Mouse (Mus musculus) forebrain, embryonic 14.5 days (tissue): Measurements from ENCODE around the gene Trp73. TPM values are rescaled to one million over a fixed set of nuclear protein-coding genes. Genes with fewer than 3 reads are reported as not detected.

Source experiments
- ATAC-seq: fragments of 200-750 bp; cut with Nextera tagmentation; 2 replicates; pipeline ENCODE4 v1.8.0; 2017; ENCODE audit warnings: mild to moderate bottlenecking, moderate library complexity
- DNase-seq: peaks from one replicate; pipeline ENCODE4 v3.0.0-alpha.2; 2015; ENCODE audit warnings: low spot score
- H3K27ac ChIP-seq: fragments of 300-500 bp; sonication (generic); 2 replicates; pipeline ENCODE4 v1.5.1; 2014; ENCODE audit warnings: low read depth, mild to moderate bottlenecking, control low read depth, low read length, moderate library complexity
- H3K27me3 ChIP-seq: fragments of 300-500 bp; sonication (generic); replicated peaks from 2 replicates; pipeline ENCODE4 v1.6.1; 2014; ENCODE audit warnings: low read length, control low read depth, mixed read lengths; ENCODE audit not compliant: control insufficient read depth, insufficient read depth
- H3K36me3 ChIP-seq: fragments of 300-500 bp; sonication (generic); 2 replicates; pipeline ENCODE4 v1.6.1; 2014; ENCODE audit warnings: low read length, control low read depth; ENCODE audit not compliant: control insufficient read depth, insufficient read depth
- H3K4me1 ChIP-seq: fragments of 300-500 bp; sonication (generic); 2 replicates; pipeline ENCODE4 v1.6.1; 2014; ENCODE audit warnings: antibody characterized with exemption, low read length, control low read depth; ENCODE audit not compliant: control insufficient read depth, insufficient read depth
- H3K4me2 ChIP-seq: fragments of 300-500 bp; sonication (generic); 2 replicates; pipeline ENCODE4 v1.6.1; 2014; ENCODE audit warnings: mild to moderate bottlenecking, control low read depth, low read length
- H3K4me3 ChIP-seq: fragments of 300-500 bp; sonication (generic); 2 replicates; pipeline ENCODE4 v1.5.1; 2014; ENCODE audit warnings: low read depth, low read length, control low read depth
- H3K9ac ChIP-seq: fragments of 300-500 bp; sonication (generic); 2 replicates; pipeline ENCODE4 v1.6.1; 2014; ENCODE audit warnings: mild to moderate bottlenecking, low read length, control low read depth, moderate library complexity
- H3K9me3 ChIP-seq: fragments of 300-500 bp; sonication (generic); replicated peaks from 2 replicates; pipeline ENCODE4 v1.6.1; 2016; ENCODE audit warnings: low read length, control low read depth, mixed read lengths; ENCODE audit not compliant: control insufficient read depth
- WGBS: fragments of 180-500 bp; shearing (Covaris S2); extraction: QIAGEN DNeasy Blood & Tissue Kit; methylation state at CpG from one replicate; pipeline ENCODE4 v1.1.7; 2014; 5-methylcytosine and 5-hydroxymethylcytosine counted together
- polyA plus RNA-seq: library from polyadenylated mRNA; unstranded; fragments of >200 nt; fragmentation: Nextera tagmentation; extraction: Ambion mirVana; gene quantifications from 2 replicates; pipeline ENCODE4 v1.2.1, GENCODE M21; 2014

Gene Trp73
- polyA plus RNA-seq, 1 experiment from 2014 or later = 4.6 TPM

DNA sequence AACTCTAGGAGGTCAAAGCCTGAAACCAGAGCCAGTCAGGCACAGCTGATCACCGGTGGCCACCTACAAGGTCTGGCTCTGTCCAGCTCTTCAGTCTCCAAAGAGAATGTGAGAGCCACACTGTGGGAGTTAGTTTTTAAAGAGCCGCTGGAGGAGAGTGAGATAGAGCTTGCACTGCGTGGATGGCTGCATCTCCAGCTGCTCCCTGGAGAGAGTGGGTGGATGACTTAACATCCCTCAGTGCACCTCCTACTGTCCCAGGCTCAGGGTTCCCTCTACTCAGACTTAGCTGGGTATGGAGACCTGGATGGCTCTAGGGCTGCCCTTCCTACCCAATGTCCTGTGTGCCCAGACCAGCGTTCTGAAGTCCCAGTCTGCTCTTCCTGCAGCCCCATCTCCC, 59.8 kb downstream of the Trp73 start:
- ATAC-seq (no peak), DNase-seq (no peak)
- 55% methylated on average over 4 of the region's 4 CpGs for WGBS
- Histone ChIP-seq H3K36me3 (no peaks in the 10 kb centered on the region), H3K4me3 (no peak overlapping the region), H3K9ac (no peak overlapping the region), H3K27ac (no peak overlapping the region), H3K4me2 (no peak overlapping the region), H3K4me1 (no peaks in the 10 kb centered on the region), H3K9me3 (no peaks in the 10 kb centered on the region), H3K27me3 (peaks cover 28% of the 10 kb centered on the region)

DNA sequence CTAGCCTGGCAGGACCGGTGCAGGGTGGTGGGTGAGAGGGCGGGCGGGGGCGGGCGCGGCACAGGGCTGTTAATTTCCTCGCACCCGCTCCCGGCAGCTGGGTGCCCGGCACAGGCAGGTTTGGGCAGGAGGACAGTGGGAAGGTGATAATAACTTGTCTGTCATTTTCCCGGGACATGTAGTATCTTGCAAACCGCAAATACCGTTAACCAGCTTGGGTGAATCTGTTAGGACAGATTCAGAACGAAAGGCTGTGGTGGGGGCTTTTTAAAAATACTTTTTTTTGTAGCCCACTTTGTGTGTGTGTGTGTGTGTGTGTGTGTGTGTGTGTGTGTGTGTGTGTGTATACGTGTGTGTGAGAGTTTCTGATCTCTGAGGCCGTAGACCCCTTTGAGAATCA, 68.1 kb downstream of the Trp73 start:
- Histone ChIP-seq H3K4me2 (0 out of 2 replicates have a peak overlapping the region, but pooled peaks have one; percentile 29), H3K9me3 (no peaks in the 10 kb centered on the region), H3K27ac (no peak overlapping the region), H3K4me3 (no peak overlapping the region), H3K4me1 (no peaks in the 10 kb centered on the region), H3K9ac (no peak overlapping the region), H3K36me3 (no peaks in the 10 kb centered on the region), H3K27me3 (peaks cover 21% of the 10 kb centered on the region; the same call in 1 of the 2 replicates)
- DNase-seq = peak; percentile 7
- WGBS = 18% methylated on average over 16 of the region's 16 CpGs
- ATAC-seq = no peak

DNA sequence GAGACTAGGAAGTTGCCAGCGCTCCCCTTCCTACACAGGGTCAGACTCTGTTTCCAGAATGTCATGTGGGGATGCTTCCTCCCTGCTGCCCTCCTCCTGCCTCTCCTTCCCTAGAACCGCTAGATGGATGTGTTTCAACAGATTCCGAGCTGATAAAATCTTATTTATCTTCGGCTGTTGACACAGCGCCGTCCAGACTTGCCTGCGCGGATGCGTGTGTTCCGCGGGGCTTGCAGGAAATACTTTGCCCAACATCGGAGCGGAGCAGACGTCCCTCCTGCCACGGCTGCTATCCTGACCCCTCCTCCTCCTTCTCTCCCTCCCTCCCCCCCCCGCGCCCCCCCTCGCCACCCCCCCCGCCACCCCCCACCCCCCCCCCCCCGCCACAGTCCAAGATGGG, 68.5 kb downstream of the Trp73 start:
- H3K4me1 ChIP-seq = no peaks in the 10 kb centered on the region

DNA sequence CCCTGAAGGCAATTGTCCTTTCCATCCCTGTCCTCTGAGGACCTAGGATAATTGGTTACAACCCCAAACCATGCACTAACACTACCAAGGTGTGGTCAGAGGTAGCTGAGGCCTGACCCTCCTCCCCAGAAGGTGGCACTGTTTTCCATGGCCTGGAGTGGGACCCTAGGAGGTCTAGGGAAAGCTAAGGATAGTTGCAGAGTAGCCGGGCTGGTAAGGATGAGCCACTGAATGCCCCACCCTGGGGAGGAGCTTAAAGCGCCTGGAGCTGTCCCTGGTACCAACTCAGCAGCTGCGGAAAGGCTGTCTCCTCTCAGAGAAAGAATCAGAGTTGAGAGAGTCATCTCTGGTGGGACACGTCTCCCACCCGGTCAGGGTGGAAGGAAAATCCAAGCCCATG, 69.1 kb downstream of the Trp73 start:
- H3K9me3 ChIP-seq = no peaks in the 10 kb centered on the region
- H3K4me2 ChIP-seq = no peak overlapping the region
- peaks cover 21% of the 10 kb centered on the region; the same call in 1 of the 2 replicates for H3K27me3 ChIP-seq
- DNase-seq = peak; percentile 10
- H3K9ac ChIP-seq = no peak overlapping the region
- H3K27ac ChIP-seq = no peak overlapping the region
- no peaks in the 10 kb centered on the region for H3K36me3 ChIP-seq
- WGBS = 6% methylated on average over 5 of the region's 5 CpGs
- no peak overlapping the region for H3K4me3 ChIP-seq
- H3K4me1 ChIP-seq = no peaks in the 10 kb centered on the region
- no peak for ATAC-seq

More for the DNA sequence above, 68.5 kb downstream of the Trp73 start:
- Histone ChIP-seq H3K4me2 (peak overlapping the region; percentile 29; the same call in 1 of the 2 replicates), H3K27ac (no peak overlapping the region), H3K4me3 (no peak overlapping the region), H3K9ac (no peak overlapping the region), H3K9me3 (no peaks in the 10 kb centered on the region), H3K27me3 (peaks cover 21% of the 10 kb centered on the region; the same call in 1 of the 2 replicates), H3K36me3 (no peaks in the 10 kb centered on the region)
- ATAC-seq = no peak
- WGBS = 3% methylated on average over 15 of the region's 20 CpGs
- peak; percentile 38 for DNase-seq

DNA sequence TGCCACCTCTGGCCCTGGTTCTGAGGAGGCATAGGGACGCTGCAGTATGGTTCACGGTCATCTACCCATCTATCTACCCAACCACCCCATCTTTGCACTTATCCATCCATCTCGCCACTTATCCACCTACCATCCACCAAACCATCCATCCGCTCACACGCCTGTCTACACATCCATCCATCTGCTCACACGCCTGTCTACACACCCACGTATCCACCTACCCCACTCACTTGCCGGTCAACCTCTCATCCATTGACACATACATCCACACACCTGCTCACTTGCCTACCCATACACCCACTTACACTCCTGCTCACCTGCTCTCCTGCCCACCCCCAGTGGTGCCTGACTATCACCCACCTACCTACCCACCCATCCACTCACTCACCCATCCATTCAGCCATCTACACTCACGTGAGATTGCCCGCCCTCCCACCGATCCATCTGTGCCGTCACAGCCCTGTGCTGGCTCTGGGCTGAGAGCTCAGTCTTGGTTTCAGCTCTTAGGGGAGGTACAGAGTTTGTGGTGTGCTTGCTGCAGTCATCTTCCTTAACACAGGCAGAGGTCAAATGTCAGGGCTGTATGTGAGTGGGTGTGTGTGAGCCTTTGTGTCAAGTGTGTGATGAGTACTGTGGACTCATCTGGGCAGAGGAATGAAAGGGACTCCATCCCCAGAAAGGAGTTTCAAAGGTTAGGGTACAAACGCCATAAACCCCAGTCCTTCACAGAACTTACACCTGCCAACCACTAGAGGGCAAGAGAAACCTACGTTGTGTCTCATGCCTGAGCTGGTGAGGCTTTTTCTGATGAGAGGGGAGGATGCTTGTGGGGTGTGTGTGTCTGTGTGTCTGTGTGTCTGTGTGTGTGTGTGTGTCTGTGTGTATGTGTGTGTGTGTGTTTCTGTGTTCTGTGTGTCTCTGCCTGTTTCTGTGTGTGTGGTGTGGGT, 74.9 kb downstream of the Trp73 start:
- WGBS = 62% methylated on average over 14 of the region's 14 CpGs
- H3K27ac ChIP-seq = no peak overlapping the region
- no peaks in the 10 kb centered on the region for H3K36me3 ChIP-seq
- H3K27me3 ChIP-seq = peaks cover 2% of the 10 kb centered on the region; the same call in 1 of the 2 replicates
- no peak overlapping the region for H3K9ac ChIP-seq
- H3K9me3 ChIP-seq = no peaks in the 10 kb centered on the region
- no peaks in the 10 kb centered on the region for H3K4me1 ChIP-seq
- H3K4me3 ChIP-seq = no peak overlapping the region
- peak; percentile 52; the same call in 1 of the 2 replicates for ATAC-seq
- H3K4me2 ChIP-seq = no peak overlapping the region
- DNase-seq = peak; percentile 80

DNA sequence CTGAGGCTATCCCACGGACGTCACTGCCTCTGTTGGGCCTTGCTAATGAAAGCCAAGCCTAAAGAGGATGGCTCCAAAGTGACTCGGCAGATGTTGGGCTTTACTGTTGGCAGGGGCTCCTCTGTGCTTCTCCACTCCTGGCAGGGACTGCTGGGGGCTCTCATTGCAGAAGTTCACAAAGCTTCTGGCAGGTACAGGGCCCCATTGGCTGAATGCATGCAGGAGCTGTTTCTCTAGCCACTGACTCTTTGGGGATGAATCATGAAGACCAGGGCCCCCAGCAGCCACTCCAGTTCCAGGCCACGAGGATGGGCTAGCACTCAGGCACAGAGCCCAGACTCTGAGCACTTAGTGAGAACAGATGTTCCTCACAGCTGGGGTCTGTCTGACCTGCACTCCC, 82.3 kb downstream of the Trp73 start:
- Histone ChIP-seq H3K9me3 (no peaks in the 10 kb centered on the region), H3K4me3 (no peak overlapping the region), H3K27me3 (no peaks in the 10 kb centered on the region), H3K9ac (no peak overlapping the region), H3K36me3 (no peaks in the 10 kb centered on the region), H3K4me2 (no peak overlapping the region), H3K4me1 (no peaks in the 10 kb centered on the region), H3K27ac (no peak overlapping the region)
- ATAC-seq = no peak
- 68% methylated on average over 4 of the region's 4 CpGs for WGBS
- no peak for DNase-seq

DNA sequence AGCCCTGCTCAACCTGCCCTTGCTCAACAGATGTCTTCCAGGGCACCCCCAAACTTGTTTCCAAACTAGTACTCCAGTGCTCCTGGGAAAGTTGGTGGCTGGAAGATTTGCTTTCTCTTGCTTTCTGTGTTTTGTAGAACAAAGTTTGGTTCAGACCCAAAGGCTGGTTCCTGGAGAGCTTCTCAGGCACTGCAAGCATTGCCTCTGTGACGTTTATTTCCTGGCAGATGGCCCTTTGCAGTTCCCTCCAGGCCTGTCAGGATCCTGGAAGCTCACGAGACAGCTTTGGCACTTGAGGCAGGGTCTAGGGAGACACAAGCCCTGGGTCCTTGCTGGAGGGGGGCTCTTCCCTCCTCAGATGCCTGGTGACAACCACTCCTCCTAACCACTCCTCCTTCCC, 83.3 kb downstream of the Trp73 start:
- Histone ChIP-seq H3K36me3 (no peaks in the 10 kb centered on the region), H3K27ac (no peak overlapping the region), H3K27me3 (no peaks in the 10 kb centered on the region), H3K4me3 (no peak overlapping the region), H3K9ac (no peak overlapping the region), H3K4me2 (no peak overlapping the region), H3K9me3 (no peaks in the 10 kb centered on the region), H3K4me1 (no peaks in the 10 kb centered on the region)
- DNase-seq (peak; percentile 10), ATAC-seq (no peak)
- WGBS = 52% methylated on average over 2 of the region's 2 CpGs

DNA sequence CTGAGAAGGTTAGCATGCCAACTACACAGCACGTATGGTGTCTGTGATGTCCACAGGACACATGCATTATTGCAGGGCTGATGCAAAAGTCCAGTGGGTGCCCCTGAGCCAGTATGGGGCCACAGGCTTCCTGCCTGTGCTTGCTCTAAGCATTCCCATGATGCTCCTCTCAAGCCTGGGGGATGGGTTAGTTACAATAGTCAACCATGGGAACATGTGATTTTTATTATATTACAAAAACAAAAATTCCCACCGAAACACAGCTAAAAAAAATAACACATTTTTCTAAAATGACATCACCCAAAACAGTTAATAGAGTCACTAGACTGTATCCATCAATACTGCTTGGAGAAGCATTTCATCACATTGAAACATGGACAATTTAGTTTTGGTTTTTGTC, 84.0 kb downstream of the Trp73 start:
- Histone ChIP-seq H3K4me1 (no peaks in the 10 kb centered on the region), H3K4me3 (no peak overlapping the region), H3K4me2 (no peak overlapping the region), H3K9me3 (no peaks in the 10 kb centered on the region), H3K27me3 (no peaks in the 10 kb centered on the region), H3K36me3 (no peaks in the 10 kb centered on the region), H3K27ac (no peak overlapping the region), H3K9ac (no peak overlapping the region)
- DNase-seq = no peak
- 75% methylated on average over 2 of the region's 2 CpGs for WGBS
- ATAC-seq = no peak

DNA sequence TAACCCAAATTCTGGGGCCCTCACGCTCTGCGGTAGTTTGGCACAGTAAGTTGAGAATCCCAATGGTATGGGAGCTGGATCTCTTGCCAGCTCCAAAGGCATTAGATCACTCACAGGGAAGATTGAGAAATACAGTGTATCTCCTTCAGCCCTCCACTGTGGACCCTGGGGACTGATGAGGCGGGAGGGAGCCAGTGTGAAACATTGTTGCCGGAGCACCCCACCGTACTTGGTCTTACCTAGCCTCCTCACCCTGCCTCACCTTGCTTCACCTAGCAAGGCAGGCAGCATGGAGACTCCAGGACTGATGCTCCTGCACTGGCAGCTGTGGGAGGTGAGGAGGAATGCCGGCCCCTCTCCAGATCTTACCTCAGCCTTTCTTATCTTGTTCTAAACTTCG, 84.5 kb downstream of the Trp73 start:
- Histone ChIP-seq H3K4me2 (no peak overlapping the region), H3K9ac (no peak overlapping the region), H3K27me3 (no peaks in the 10 kb centered on the region), H3K36me3 (no peaks in the 10 kb centered on the region), H3K9me3 (no peaks in the 10 kb centered on the region), H3K4me1 (no peaks in the 10 kb centered on the region), H3K27ac (no peak overlapping the region), H3K4me3 (no peak overlapping the region)
- no peak for ATAC-seq
- WGBS = 93% methylated on average over 7 of the region's 7 CpGs
- DNase-seq = no peak
